Mouse (Mus musculus) E14TG2a.4 (cell line): ENCODE measurements around the gene Csf3.

Source experiments
- CTCF ChIP-seq: conservative IDR thresholded peaks from 2 replicates; pipeline ENCODE4 v1.5.1; 2014; ENCODE audit warnings: low read length
- NANOG ChIP-seq: IDR thresholded peaks from 2 replicates; pipeline ENCODE4 v1.6.1; 2014; ENCODE audit warnings: borderline replicate concordance, low read length, mixed read lengths

DNA sequence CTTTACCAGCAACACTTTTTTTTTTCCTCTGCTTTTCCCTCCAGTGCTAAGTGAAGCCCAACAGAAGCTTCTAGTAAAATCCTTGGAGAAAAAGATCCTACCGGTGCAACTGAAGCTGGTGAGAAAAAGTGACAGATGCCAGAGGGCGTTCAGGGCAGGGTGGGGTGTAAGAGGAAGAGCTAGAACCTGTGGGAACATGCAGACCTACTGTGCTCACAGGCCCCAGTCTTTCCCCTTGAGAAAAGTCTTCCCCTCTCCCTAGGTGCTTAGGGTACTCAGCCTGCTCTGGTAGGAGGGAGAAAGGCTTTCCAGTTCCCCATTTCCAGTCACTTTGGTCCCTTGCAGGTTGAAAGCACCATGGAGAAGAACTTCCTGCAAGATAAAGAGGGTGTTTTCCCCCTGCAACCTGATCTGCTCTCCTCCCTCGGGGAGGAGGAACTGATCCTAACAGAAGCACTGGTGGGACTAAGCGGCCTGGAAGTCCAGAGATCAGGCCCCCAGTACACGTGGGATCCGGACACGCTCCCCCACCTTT, 25.2 kb upstream of the Csf3 start:
- TF ChIP-seq CTCF (no peak), NANOG (no peak)
